Mouse (Mus musculus): ENCODE results near the gene Slc44a5. TPM values are rescaled to one million over a fixed set of nuclear protein-coding genes. Genes with fewer than 3 reads are reported as not detected.

Gene Slc44a5
- polyA plus RNA-seq, 1 experiment from 2014 or later = 9.3 TPM

GRCm38 (mm10) chr3:154209201-154209754, 236.0 kb downstream of the Slc44a5 start:
- Histone ChIP-seq H3K9ac (ENCODE audit: low read depth, low read length) (no peak overlapping the region), H3K27me3 (ENCODE audit: control insufficient read depth, insufficient read depth, low read depth, low read length) (no peaks in the 10 kb centered on the region), H3K4me1 (ENCODE audit: control insufficient read depth, insufficient read depth, low read length) (peaks cover 3% of the 10 kb centered on the region), H3K4me3 (ENCODE audit: low read depth, low read length) (no peak overlapping the region), H3K36me3 (ENCODE audit: control insufficient read depth, insufficient read depth, low read length) (no peaks in the 10 kb centered on the region), H3K9me3 (replicated peaks; ENCODE audit: control insufficient read depth, low read length, poor library complexity, severe bottlenecking) (no peaks in the 10 kb centered on the region), H3K4me2 (ENCODE audit: low read length) (no peak overlapping the region), H3K27ac (ENCODE audit: low read length) (no peak overlapping the region)
- ATAC-seq = no peak
- 46% methylated on average over 4 of the region's 4 CpGs for WGBS

- H3K9ac ChIP-seq (ENCODE audit: low read depth, low read length) = no peak overlapping the region
- ATAC-seq = no peak
- no peak overlapping the region for H3K4me2 ChIP-seq (ENCODE audit: low read length)
- no peak overlapping the region for H3K27ac ChIP-seq (ENCODE audit: low read length)
- H3K4me1 ChIP-seq (ENCODE audit: control insufficient read depth, insufficient read depth, low read length) = peaks cover 3% of the 10 kb centered on the region
- H3K4me3 ChIP-seq (ENCODE audit: low read depth, low read length) = no peak overlapping the region
- no peaks in the 10 kb centered on the region for H3K36me3 ChIP-seq (ENCODE audit: control insufficient read depth, insufficient read depth, low read length)
- H3K27me3 ChIP-seq (ENCODE audit: control insufficient read depth, insufficient read depth, low read depth, low read length) = no peaks in the 10 kb centered on the region
- H3K9me3 ChIP-seq (replicated peaks; ENCODE audit: control insufficient read depth, low read length, poor library complexity, severe bottlenecking) = no peaks in the 10 kb centered on the region
- 12% methylated on average over 4 of the region's 4 CpGs for WGBS
Measured at GRCm38 (mm10) chr3:154209776-154210430, 236.7 kb downstream of the Slc44a5 start.

- Histone ChIP-seq H3K36me3 (ENCODE audit: control insufficient read depth, insufficient read depth, low read length) (no peaks in the 10 kb centered on the region), H3K9ac (ENCODE audit: low read depth, low read length) (no peak overlapping the region), H3K27ac (ENCODE audit: low read length) (no peak overlapping the region), H3K4me3 (ENCODE audit: low read depth, low read length) (no peak overlapping the region), H3K9me3 (replicated peaks; ENCODE audit: control insufficient read depth, low read length, poor library complexity, severe bottlenecking) (no peaks in the 10 kb centered on the region), H3K4me1 (ENCODE audit: control insufficient read depth, insufficient read depth, low read length) (peaks cover 3% of the 10 kb centered on the region), H3K27me3 (ENCODE audit: control insufficient read depth, insufficient read depth, low read depth, low read length) (no peaks in the 10 kb centered on the region), H3K4me2 (ENCODE audit: low read length) (no peak overlapping the region)
- no peak for ATAC-seq
- 60% methylated on average over 10 of the region's 10 CpGs for WGBS
Measured at GRCm38 (mm10) chr3:154210431-154211055, 237.3 kb downstream of the Slc44a5 start.

- Histone ChIP-seq H3K9me3 (replicated peaks; ENCODE audit: control insufficient read depth, low read length, poor library complexity, severe bottlenecking) (no peaks in the 10 kb centered on the region), H3K4me2 (ENCODE audit: low read length) (no peak overlapping the region), H3K36me3 (ENCODE audit: control insufficient read depth, insufficient read depth, low read length) (no peaks in the 10 kb centered on the region), H3K9ac (ENCODE audit: low read depth, low read length) (no peak overlapping the region), H3K27me3 (ENCODE audit: control insufficient read depth, insufficient read depth, low read depth, low read length) (no peaks in the 10 kb centered on the region), H3K4me3 (ENCODE audit: low read depth, low read length) (no peak overlapping the region), H3K27ac (ENCODE audit: low read length) (no peak overlapping the region), H3K4me1 (ENCODE audit: control insufficient read depth, insufficient read depth, low read length) (peaks cover 3% of the 10 kb centered on the region)
- 93% methylated on average over 2 of the region's 2 CpGs for WGBS
- no peak for ATAC-seq
Measured at GRCm38 (mm10) chr3:154212551-154212950, 239.3 kb downstream of the Slc44a5 start.

GRCm38 (mm10) chr3:154215309-154215708, 242.1 kb downstream of the Slc44a5 start:
- Histone ChIP-seq H3K36me3 (ENCODE audit: control insufficient read depth, insufficient read depth, low read length) (no peaks in the 10 kb centered on the region), H3K27ac (ENCODE audit: low read length) (no peak overlapping the region), H3K4me3 (ENCODE audit: low read depth, low read length) (no peak overlapping the region), H3K4me1 (ENCODE audit: control insufficient read depth, insufficient read depth, low read length) (no peaks in the 10 kb centered on the region), H3K9ac (ENCODE audit: low read depth, low read length) (no peak overlapping the region), H3K27me3 (ENCODE audit: control insufficient read depth, insufficient read depth, low read depth, low read length) (no peaks in the 10 kb centered on the region), H3K9me3 (replicated peaks; ENCODE audit: control insufficient read depth, low read length, poor library complexity, severe bottlenecking) (no peaks in the 10 kb centered on the region), H3K4me2 (ENCODE audit: low read length) (no peak overlapping the region)
- ATAC-seq = no peak
- WGBS = 83% methylated on average over 7 of the region's 7 CpGs

- H3K4me2 ChIP-seq (ENCODE audit: low read length) = no peak overlapping the region
- ATAC-seq = no peak
Measured at GRCm38 (mm10) chr3:154215779-154216178, 242.5 kb downstream of the Slc44a5 start.

GRCm38 (mm10) chr3:154222141-154222591, 248.9 kb downstream of the Slc44a5 start:
- ATAC-seq = peak; percentile 69; the same call in 1 of the 2 replicates
- 17% methylated on average over 8 of the region's 8 CpGs for WGBS

More at GRCm38 (mm10) chr3:154215779-154216178, 242.5 kb downstream of the Slc44a5 start:
- Histone ChIP-seq H3K27me3 (ENCODE audit: control insufficient read depth, insufficient read depth, low read depth, low read length) (no peaks in the 10 kb centered on the region), H3K4me3 (ENCODE audit: low read depth, low read length) (no peak overlapping the region), H3K9ac (ENCODE audit: low read depth, low read length) (no peak overlapping the region), H3K4me1 (ENCODE audit: control insufficient read depth, insufficient read depth, low read length) (no peaks in the 10 kb centered on the region), H3K36me3 (ENCODE audit: control insufficient read depth, insufficient read depth, low read length) (no peaks in the 10 kb centered on the region), H3K9me3 (replicated peaks; ENCODE audit: control insufficient read depth, low read length, poor library complexity, severe bottlenecking) (no peaks in the 10 kb centered on the region), H3K27ac (ENCODE audit: low read length) (no peak overlapping the region)

GRCm38 (mm10) chr3:154222688-154223087, 249.5 kb downstream of the Slc44a5 start:
- peak overlapping the region; percentile 16; the same call in 1 of the 2 replicates for H3K9ac ChIP-seq (ENCODE audit: low read depth, low read length)
- H3K4me3 ChIP-seq (ENCODE audit: low read depth, low read length) = no peak overlapping the region
- no peaks in the 10 kb centered on the region for H3K36me3 ChIP-seq (ENCODE audit: control insufficient read depth, insufficient read depth, low read length)
- H3K4me2 ChIP-seq (ENCODE audit: low read length) = no peak overlapping the region
- no peaks in the 10 kb centered on the region for H3K9me3 ChIP-seq (replicated peaks; ENCODE audit: control insufficient read depth, low read length, poor library complexity, severe bottlenecking)
- ATAC-seq = 0 out of 2 replicates have a peak, but pooled peaks have one; percentile 49
- no peaks in the 10 kb centered on the region for H3K27me3 ChIP-seq (ENCODE audit: control insufficient read depth, insufficient read depth, low read depth, low read length)
- peak overlapping the region; percentile 61 for H3K27ac ChIP-seq (ENCODE audit: low read length)
- H3K4me1 ChIP-seq (ENCODE audit: control insufficient read depth, insufficient read depth, low read length) = peaks cover 12% of the 10 kb centered on the region
- 24% methylated on average over 4 of the region's 4 CpGs for whole genome bisulfite sequencing

More at GRCm38 (mm10) chr3:154222141-154222591, 248.9 kb downstream of the Slc44a5 start:
- Histone ChIP-seq H3K4me1 (ENCODE audit: control insufficient read depth, insufficient read depth, low read length) (peaks cover 12% of the 10 kb centered on the region), H3K9ac (ENCODE audit: low read depth, low read length) (peak overlapping the region; percentile 16; the same call in 1 of the 2 replicates), H3K4me2 (ENCODE audit: low read length) (peak overlapping the region; percentile 10; the same call in 1 of the 2 replicates), H3K27me3 (ENCODE audit: control insufficient read depth, insufficient read depth, low read depth, low read length) (no peaks in the 10 kb centered on the region), H3K36me3 (ENCODE audit: control insufficient read depth, insufficient read depth, low read length) (no peaks in the 10 kb centered on the region), H3K4me3 (ENCODE audit: low read depth, low read length) (no peak overlapping the region), H3K9me3 (replicated peaks; ENCODE audit: control insufficient read depth, low read length, poor library complexity, severe bottlenecking) (no peaks in the 10 kb centered on the region), H3K27ac (ENCODE audit: low read length) (peak overlapping the region; percentile 61)
